Mouse (Mus musculus) brain, embryonic 14.5 days (tissue): ENCODE measurements around the gene Cul1.

Experiments used
- CTCF ChIP-seq: fragments of 200-500 bp; IDR thresholded peaks from 2 replicates; pipeline ENCODE4 v1.5.1; 2012; ENCODE audit warnings: inconsistent platforms, mild to moderate bottlenecking, moderate library complexity, borderline replicate concordance; ENCODE audit not compliant: insufficient read depth, insufficient read length; ENCODE audit errors: extremely low read depth
- POLR2A ChIP-seq: fragments of 200-500 bp; IDR thresholded peaks from 2 replicates; pipeline ENCODE4 v1.6.1; 2012; ENCODE audit warnings: mild to moderate bottlenecking, inconsistent platforms, borderline replicate concordance; ENCODE audit not compliant: poor library complexity, insufficient read depth, insufficient read length, severe bottlenecking; ENCODE audit errors: extremely low read depth

- TF ChIP-seq CTCF, result no peak
- peak; percentile 62; the same call in 1 of the 2 replicates for TF ChIP-seq POLR2A
These were observed 1.7 kb downstream of the Cul1 start for GRCm38 (mm10) chr6:47454575-47455571.
